Mouse (Mus musculus): Measurements from ENCODE around the gene Ccl9.

GRCm38 (mm10) chr11:83556085-83556781, 22.2 kb downstream of the Ccl9 start:
- TF ChIP-seq POLR2A (IDR thresholded peaks at IDR 0.05; ENCODE audit: low read depth, low read length) (no peak), CTCF (IDR thresholded peaks at IDR 0.05; ENCODE audit: extremely low read depth, insufficient read depth, insufficient read length, insufficient replicate concordance) (no peak)

Measured in spleen, adult 2 months (tissue).